Comparison of ENCODE assay signal across 28 mouse cellular contexts in the genomic region with DNA sequence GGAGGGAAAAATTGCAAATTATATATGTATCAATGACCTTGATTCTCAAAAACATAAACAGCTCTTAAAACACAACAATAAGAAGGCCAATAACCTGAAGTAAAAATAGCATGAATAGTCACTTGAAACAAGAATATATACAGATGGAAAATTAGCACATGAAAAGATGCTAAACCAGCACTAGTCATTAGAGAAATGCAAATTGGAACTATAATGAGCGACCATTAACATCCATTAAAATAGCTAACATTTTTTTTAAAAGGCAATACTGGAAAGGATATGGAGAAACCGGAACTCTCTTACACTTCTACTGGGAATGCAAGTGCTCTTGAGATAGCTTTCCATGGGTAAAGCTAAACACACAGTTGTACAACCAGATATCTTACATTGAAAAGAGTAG.
"Had no signal": no experiment of that assay in that cellular context is flagged by ENCODE, and none has a peak within 500 bp of the region (broad histone marks: within the 10 kb centered on the region; RNA-seq: fewer than 3 reads in every experiment).

No protein-coding gene starts in this region.

- H3K4me1 ChIP-seq: heart, embryonic 10.5 days; heart, embryonic 12.5 days; hindbrain, embryonic 10.5 days; hindbrain, embryonic 12.5 days; intestine, embryonic 15.5 days; limb, embryonic 10.5 days; limb, embryonic 12.5 days; liver, embryonic 13.5 days; liver, embryonic 15.5 days had no signal

- H3K4me2 ChIP-seq: heart, embryonic 12.5 days; hindbrain, embryonic 12.5 days; hindbrain, embryonic 14.5 days; intestine, embryonic 15.5 days; limb, embryonic 12.5 days; liver, embryonic 11.5 days; liver, embryonic 13.5 days; liver, embryonic 15.5 days had no signal

- H3K27ac ChIP-seq: gastrocnemius, adult 2 months; heart, embryonic 10.5 days; hindbrain, embryonic 10.5 days; hindbrain, embryonic 12.5 days; hindbrain, embryonic 14.5 days; intestine, embryonic 15.5 days; layer of hippocampus, adult 2 months; left cerebral cortex, adult 2 months; limb, embryonic 10.5 days; limb, embryonic 12.5 days; liver, embryonic 13.5 days; liver, embryonic 15.5 days had no signal

- H3K9ac ChIP-seq: heart, embryonic 12.5 days; hindbrain, embryonic 12.5 days; hindbrain, embryonic 14.5 days; intestine, embryonic 15.5 days; limb, embryonic 12.5 days; liver, embryonic 13.5 days; liver, embryonic 15.5 days had no signal

- H3K4me3 ChIP-seq: gastrocnemius, adult 2 months; heart, embryonic 10.5 days; heart, embryonic 12.5 days; hindbrain, embryonic 10.5 days; hindbrain, embryonic 12.5 days; intestine, embryonic 15.5 days; layer of hippocampus, adult 2 months; left cerebral cortex, adult 2 months; limb, embryonic 10.5 days; limb, embryonic 12.5 days; liver, embryonic 13.5 days; liver, embryonic 15.5 days had no signal

- DNase-seq: gastrocnemius, adult 2 months; gastrocnemius, postnatal 10 days; gastrocnemius, postnatal 25 days; heart, adult 18-20 months; heart, postnatal 10 days; heart, postnatal 4 days; kidney, adult 18-20 months; kidney, adult 8-10 months; kidney, postnatal 10 days; kidney, postnatal 25 days; kidney, postnatal 4 days; liver; liver, embryonic 13.5 days had no signal

- H3K36me3 ChIP-seq: heart, embryonic 10.5 days; heart, embryonic 12.5 days; hindbrain, embryonic 10.5 days; hindbrain, embryonic 12.5 days; intestine, embryonic 15.5 days; limb, embryonic 10.5 days; limb, embryonic 12.5 days; liver, embryonic 13.5 days; liver, embryonic 15.5 days had no signal

- H3K9me3 ChIP-seq: heart, embryonic 10.5 days; heart, embryonic 12.5 days; hindbrain, embryonic 10.5 days; hindbrain, embryonic 12.5 days; intestine, embryonic 15.5 days; limb, embryonic 10.5 days; limb, embryonic 12.5 days; liver, embryonic 13.5 days; liver, embryonic 15.5 days had no signal

- ATAC-seq: hindbrain, embryonic 16.5 days; inflammation-experienced regulatory T-cells, adult 6 months; intestine, embryonic 15.5 days; intestine, postnatal 0 days had no signal

- H3K27me3 ChIP-seq: heart, embryonic 12.5 days; hindbrain, embryonic 12.5 days; intestine, embryonic 15.5 days; liver, embryonic 13.5 days; liver, embryonic 15.5 days had no signal
